Mouse (Mus musculus) c-Kit-positive CD71-negative TER-119-negative erythroid progenitor cells, embryonic 14.5 days (primary cell): Measurements from ENCODE around the gene Lhpp.

Experiments used
- DNase-seq: peaks from one replicate; pipeline ENCODE4 v3.0.0-alpha.2; 2013; ENCODE audit warnings: low read depth

The Lhpp gene

GRCm38 (mm10) chr7:132682336-132682735, 71.9 kb downstream of the Lhpp start:
- DNase-seq: no peak

- DNase-seq: no peak
Observed at GRCm38 (mm10) chr7:132682901-132683300, 72.5 kb downstream of the Lhpp start.

GRCm38 (mm10) chr7:132683923-132684322, 73.5 kb downstream of the Lhpp start:
- no peak for DNase-seq

- DNase-seq: peak; percentile 50
Observed at GRCm38 (mm10) chr7:132686515-132686914, 76.1 kb downstream of the Lhpp start.

- no peak for DNase-seq
Observed at GRCm38 (mm10) chr7:132687897-132688296, 77.5 kb downstream of the Lhpp start.

GRCm38 (mm10) chr7:132688721-132689120, 78.3 kb downstream of the Lhpp start:
- DNase-seq: no peak

- DNase-seq: no peak
Observed at GRCm38 (mm10) chr7:132689722-132690121, 79.3 kb downstream of the Lhpp start.

- no peak for DNase-seq
Observed at GRCm38 (mm10) chr7:132690716-132691472, 80.5 kb downstream of the Lhpp start.

GRCm38 (mm10) chr7:132692719-132693118, 82.3 kb downstream of the Lhpp start:
- no peak for DNase-seq

GRCm38 (mm10) chr7:132693561-132693960, 83.1 kb downstream of the Lhpp start:
- DNase-seq: no peak

GRCm38 (mm10) chr7:132697258-132697796, 86.9 kb downstream of the Lhpp start:
- DNase-seq: no peak

- no peak for DNase-seq
Observed at GRCm38 (mm10) chr7:132698737-132699136, 88.3 kb downstream of the Lhpp start.

- DNase-seq: no peak
Observed at GRCm38 (mm10) chr7:132699165-132699564, 88.7 kb downstream of the Lhpp start.

- DNase-seq: no peak
Observed at GRCm38 (mm10) chr7:132699639-132700038, 89.2 kb downstream of the Lhpp start.

- DNase-seq: no peak
Observed at GRCm38 (mm10) chr7:132700107-132700506, 89.7 kb downstream of the Lhpp start.

GRCm38 (mm10) chr7:132701412-132701811, 91.0 kb downstream of the Lhpp start:
- DNase-seq: no peak

GRCm38 (mm10) chr7:132702024-132702423, 91.6 kb downstream of the Lhpp start:
- DNase-seq: no peak

GRCm38 (mm10) chr7:132702492-132703070, 92.1 kb downstream of the Lhpp start:
- DNase-seq: no peak

- no peak for DNase-seq
Observed at GRCm38 (mm10) chr7:132703515-132704309, 93.3 kb downstream of the Lhpp start.

- no peak for DNase-seq
Observed at GRCm38 (mm10) chr7:132704310-132704875, 94.0 kb downstream of the Lhpp start.

- DNase-seq: no peak
Observed at GRCm38 (mm10) chr7:132705130-132705529, 94.7 kb downstream of the Lhpp start.

- no peak for DNase-seq
Observed at GRCm38 (mm10) chr7:132711579-132711978, 101.1 kb downstream of the Lhpp start.
